Mouse (Mus musculus) embryonic fibroblast, embryonic 13.5 days (primary cell): ENCODE results near the gene Arhgap24.

Experiments used
- CTCF ChIP-seq: IDR thresholded peaks from 2 replicates; pipeline ENCODE4 v1.5.1; 2011; ENCODE audit warnings: mild to moderate bottlenecking, control low read depth, low read length, moderate library complexity, borderline replicate concordance; ENCODE audit not compliant: insufficient read depth
- POLR2A ChIP-seq: IDR thresholded peaks from 2 replicates; pipeline ENCODE4 v1.6.1; 2011; ENCODE audit warnings: low read depth, mild to moderate bottlenecking, control low read depth, low read length, moderate library complexity

GRCm38 (mm10) chr5:102802833-102803232 lies 321.6 kb downstream of the Arhgap24 start:
- TF ChIP-seq CTCF (no peak), POLR2A (no peak)
